Mouse (Mus musculus) T-helper 17 cell (primary cell): ENCODE measurements at regions not wholly inside any gene's neighbourhood (a gene's known extent, or its start where the extent isn't known, plus 50 kb on each side); places are given as distances from the start of the nearest gene placed in this dataset.

Source experiments
- in situ Hi-C, 2 experiments: fragments of 300-600 bp; cut with MboI, MseI; formaldehyde crosslinking; loops; 1 replicate in 1 of 2; 2 replicates in 1 of 2; pipeline ENCODE4 v1.15.1; 2025; ENCODE audit warnings: high pct_unique_total_duplicates in 2 of 2

- in situ Hi-C loops: no loop called here
Observed at GRCm38 (mm10) chr2:46491081-46491480, 1373.9 kb upstream of the Zeb2 start.

GRCm38 (mm10) chr2:46468936-46469629 is 1351.9 kb upstream of the Zeb2 start:
- in situ Hi-C loops: no loop called here

GRCm38 (mm10) chr2:46465389-46465788 is 1348.2 kb upstream of the Zeb2 start:
- in situ Hi-C loops: no loop called here

GRCm38 (mm10) chr2:46464913-46465312 is 1347.7 kb upstream of the Zeb2 start:
- in situ Hi-C loops: no loop called here

GRCm38 (mm10) chr2:46462670-46463069 is 1345.5 kb upstream of the Zeb2 start:
- in situ Hi-C loops: no loop called here

GRCm38 (mm10) chr2:46450698-46451097 is 1333.5 kb upstream of the Zeb2 start:
- in situ Hi-C loops: no loop called here

- in situ Hi-C loops: no loop called here
Observed at GRCm38 (mm10) chr2:46445306-46445705, 1328.1 kb upstream of the Zeb2 start.

GRCm38 (mm10) chr2:46443686-46444180 is 1326.5 kb upstream of the Zeb2 start:
- in situ Hi-C loops: no loop called here

- in situ Hi-C loops: no loop called here
Observed at GRCm38 (mm10) chr2:46443061-46443685, 1326.0 kb upstream of the Zeb2 start.

- in situ Hi-C loops: no loop called here
Observed at GRCm38 (mm10) chr2:46442576-46442975, 1325.4 kb upstream of the Zeb2 start.

GRCm38 (mm10) chr2:46441927-46442326 is 1324.7 kb upstream of the Zeb2 start:
- in situ Hi-C loops: no loop called here

GRCm38 (mm10) chr2:46441348-46441747 is 1324.2 kb upstream of the Zeb2 start:
- in situ Hi-C loops: no loop called here

- in situ Hi-C loops: no loop called here
Observed at GRCm38 (mm10) chr2:46440038-46440437, 1322.8 kb upstream of the Zeb2 start.

- in situ Hi-C loops: no loop called here
Observed at GRCm38 (mm10) chr2:46418281-46418680, 1301.1 kb upstream of the Zeb2 start.

- in situ Hi-C loops: no loop called here
Observed at GRCm38 (mm10) chr2:46402373-46403114, 1285.3 kb upstream of the Zeb2 start.

- in situ Hi-C loops: no loop called here
Observed at GRCm38 (mm10) chr2:46394161-46394560, 1277.0 kb upstream of the Zeb2 start.

GRCm38 (mm10) chr2:46372847-46373461 is 1255.8 kb upstream of the Zeb2 start:
- in situ Hi-C loops: loop anchor here (10.0 to 25.0 kb wide), 3 partner anchors 342 to 1488 kb away; partner anchors contain the start of gene Zeb2 (in 1 of the 2)

- in situ Hi-C loops: loop anchor here (10.0 to 25.0 kb wide), 3 partner anchors 343 to 1487 kb away; partner anchors contain the start of gene Zeb2 (in 1 of the 2)
Observed at GRCm38 (mm10) chr2:46371755-46372154, 1254.6 kb upstream of the Zeb2 start.

- in situ Hi-C loops: loop anchor here (10.0 to 25.0 kb wide), 3 partner anchors 344 to 1486 kb away; partner anchors contain the start of gene Zeb2 (in 1 of the 2)
Observed at GRCm38 (mm10) chr2:46370949-46371348, 1253.8 kb upstream of the Zeb2 start.

- in situ Hi-C loops: loop anchor here (10.0 to 25.0 kb wide), 2 partner anchors 1257 to 1654 kb away; partner anchors contain the start of gene Zeb2 (in 1 of the 2)
Observed at GRCm38 (mm10) chr2:46368882-46369281, 1251.7 kb upstream of the Zeb2 start.

GRCm38 (mm10) chr2:46366135-46366485 is 1248.9 kb upstream of the Zeb2 start:
- in situ Hi-C loops: loop anchor here (10.0 to 25.0 kb wide), 2 partner anchors 1254 to 1651 kb away; partner anchors contain the start of gene Zeb2 (in 1 of the 2)
